Mouse (Mus musculus) brain, embryonic 14.5 days (tissue): ENCODE data around the gene Tph2.

Experiments used
- CTCF ChIP-seq: fragments of 200-500 bp; IDR thresholded peaks from 2 replicates; pipeline ENCODE4 v1.5.1; 2012; ENCODE audit warnings: inconsistent platforms, mild to moderate bottlenecking, moderate library complexity, borderline replicate concordance; ENCODE audit not compliant: insufficient read depth, insufficient read length; ENCODE audit errors: extremely low read depth
- POLR2A ChIP-seq: fragments of 200-500 bp; IDR thresholded peaks from 2 replicates; pipeline ENCODE4 v1.6.1; 2012; ENCODE audit warnings: mild to moderate bottlenecking, inconsistent platforms, borderline replicate concordance; ENCODE audit not compliant: poor library complexity, insufficient read depth, insufficient read length, severe bottlenecking; ENCODE audit errors: extremely low read depth

DNA sequence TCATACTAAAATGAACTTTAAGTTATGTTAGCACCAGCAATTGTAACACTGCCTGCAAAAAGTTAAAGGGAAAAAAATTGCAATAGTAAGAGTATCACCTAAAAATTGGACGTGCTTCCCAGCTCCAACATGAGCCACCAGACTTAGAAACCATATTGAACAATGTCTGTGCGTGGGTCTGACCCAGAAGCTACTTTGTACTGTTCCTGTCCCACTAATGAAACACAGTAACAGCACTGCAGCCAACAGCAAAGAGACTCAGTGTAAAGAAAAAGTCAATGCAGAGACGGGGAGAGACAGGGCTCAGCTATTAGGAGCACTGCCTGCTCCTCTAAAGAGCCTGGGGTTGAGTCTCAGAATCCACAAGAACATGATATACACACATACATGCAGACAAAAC lies 39.0 kb upstream of the Tph2 start:
- TF ChIP-seq POLR2A = no peak
- no peak for TF ChIP-seq CTCF
